ENCODE assay signal across 11 mouse cellular contexts in the genomic region with DNA sequence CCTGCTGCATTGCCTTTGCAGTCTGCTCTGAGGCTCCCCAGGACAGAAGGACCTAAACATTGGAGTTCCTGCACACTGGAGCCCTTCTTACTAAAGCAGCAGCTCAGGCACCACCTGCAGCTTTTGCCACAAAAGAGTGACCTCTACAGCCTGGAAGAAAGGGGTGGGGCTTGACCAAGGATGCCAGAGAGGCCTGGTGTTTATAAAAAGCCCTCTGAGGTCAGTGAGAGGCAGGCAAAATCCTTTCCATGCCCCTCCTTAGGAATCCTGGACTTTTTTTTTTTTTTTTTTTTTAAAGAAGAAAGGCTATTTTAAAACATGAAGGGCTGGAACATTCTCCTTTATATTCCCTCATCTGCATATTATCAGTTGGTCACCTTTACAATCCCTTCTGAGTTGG. TPM values are rescaled to one million over a fixed set of nuclear protein-coding genes. Genes with fewer than 3 reads are reported as not detected.
DNase-seq lines count a peak whose midpoint lies in the region; ATAC-seq lines count a peak whose summit lies in the region.
"Had no signal": no experiment of that assay in that cellular context is flagged by ENCODE, and none has a peak within 500 bp of the region (broad histone marks: within the 10 kb centered on the region; RNA-seq: fewer than 3 reads in every experiment).

No protein-coding gene starts in this region.

- intact Hi-C loops in heart, postnatal 10 days (cut with DNase I): no loop called here

- peaks cover 66% of the 10 kb centered on the region for H3K4me1 ChIP-seq in forebrain, embryonic 14.5 days (ENCODE audit: control insufficient read depth, insufficient read depth, low read length)

- peak; percentile 45 for DNase-seq in adrenal gland, adult 2 months
- DNase-seq in adrenal gland, postnatal 10 days: no peak
- DNase-seq in heart, postnatal 10 days: peak; percentile 26 to 36
- no peak for DNase-seq in heart, adult 9 months (ENCODE audit: low spot score in 2 of 2)
- peak; percentile 16 for DNase-seq in 3T3-L1 (ENCODE audit: low read depth, low spot score)
- no peak for DNase-seq in forebrain, embryonic 14.5 days (ENCODE audit: low spot score)

- no peaks in the 10 kb centered on the region for H3K9me3 ChIP-seq in forebrain, embryonic 14.5 days (replicated peaks; ENCODE audit: control insufficient read depth, low read length)
- H3K9me3 ChIP-seq: limb, embryonic 12.5 days; lung, embryonic 15.5 days; neural tube, embryonic 12.5 days had no signal

- ATAC-seq in forebrain, embryonic 14.5 days: no peak
- no peak for ATAC-seq in activated CD4-positive, CD25-positive, alpha-beta regulatory T cell, adult 4 months
- ATAC-seq in megakaryocyte, adult 5-6 weeks (ENCODE audit: poor library complexity, severe bottlenecking): no peak

- peak overlapping the region; percentile 45; the same call in 1 of the 2 replicates for H3K27ac ChIP-seq in forebrain, embryonic 14.5 days (ENCODE audit: low read depth, low read length)
- H3K27ac ChIP-seq: lung, embryonic 15.5 days; neural tube, embryonic 12.5 days had no signal

- no peaks in the 10 kb centered on the region for H3K36me3 ChIP-seq in forebrain, embryonic 14.5 days (ENCODE audit: control insufficient read depth, insufficient read depth, low read length)
- H3K36me3 ChIP-seq: lung, embryonic 15.5 days had no signal

- no peak overlapping the region for H3K9ac ChIP-seq in forebrain, embryonic 14.5 days (ENCODE audit: low read length)
- H3K9ac ChIP-seq: lung, embryonic 15.5 days; neural tube, embryonic 12.5 days had no signal

- no peak overlapping the region for H3K4me2 ChIP-seq in forebrain, embryonic 14.5 days (ENCODE audit: low read length)
- H3K4me2 ChIP-seq: limb, embryonic 12.5 days; lung, embryonic 15.5 days; neural tube, embryonic 12.5 days had no signal

- H3K27me3 ChIP-seq in forebrain, embryonic 14.5 days (replicated peaks; ENCODE audit: control insufficient read depth, insufficient read depth, low read length): no peaks in the 10 kb centered on the region
- H3K27me3 ChIP-seq: limb, embryonic 12.5 days; lung, embryonic 15.5 days; neural tube, embryonic 12.5 days had no signal

- no peak overlapping the region for H3K4me3 ChIP-seq in forebrain, embryonic 14.5 days (ENCODE audit: low read depth, low read length)
- H3K4me3 ChIP-seq: limb, embryonic 12.5 days; lung, embryonic 15.5 days; neural tube, embryonic 12.5 days had no signal

RNA-seq across cellular contexts. Expression of gene Ssbp3, which starts 42.7 kb away (rescaled TPM):
- total RNA-seq in adrenal gland, adult 2 months (2021): 10 to 100 TPM; 73.9 to 88.5 TPM
- 54.3 and 85.0 TPM in 2 replicates for polyA plus RNA-seq in adrenal gland, adult 2 months (2012; rRNA removed)
- total RNA-seq in adrenal gland, postnatal 10 days (2021): 10 to 100 TPM; 50.8 to 69.0 TPM
- total RNA-seq in heart, postnatal 10 days (2021): 10 to 100 TPM; 41.6 to 49.9 TPM
- 118 and 127 TPM in 2 replicates for polyA plus RNA-seq in forebrain, embryonic 14.5 days (2014; fragmentation: Nextera tagmentation; extraction: Ambion mirVana)
- polyA plus RNA-seq in activated CD4-positive, CD25-positive, alpha-beta regulatory T cell, adult 4 months (2017; shearing (Covaris generic)): 10 to 100 TPM; 42.9 to 48.0 TPM
- 26.2 and 27.6 TPM in 2 replicates for total RNA-seq in megakaryocyte, adult 5-6 weeks (2015)
- 21.6 and 23.9 TPM in 2 replicates for total RNA-seq in megakaryocyte, adult 5-6 weeks (2017)

Comparison
In these comparisons a context has a peak if more than half of its experiments do, and no peak if none do; other contexts are left out.
1. DNase-seq: peak in adrenal gland, adult 2 months (single experiment), heart, postnatal 10 days (2 of 2) and 3T3-L1 (single experiment); none in adrenal gland, postnatal 10 days (single experiment), heart, adult 9 months (0 of 2) and forebrain, embryonic 14.5 days (single experiment).